Mouse (Mus musculus) cerebellum, adult 8-10 months (tissue): ENCODE results near the gene Rasgrf2.

Experiments used
- DNase-seq: peaks from one replicate; pipeline ENCODE4 v3.0.0; 2022

Gene Rasgrf2

DNA sequence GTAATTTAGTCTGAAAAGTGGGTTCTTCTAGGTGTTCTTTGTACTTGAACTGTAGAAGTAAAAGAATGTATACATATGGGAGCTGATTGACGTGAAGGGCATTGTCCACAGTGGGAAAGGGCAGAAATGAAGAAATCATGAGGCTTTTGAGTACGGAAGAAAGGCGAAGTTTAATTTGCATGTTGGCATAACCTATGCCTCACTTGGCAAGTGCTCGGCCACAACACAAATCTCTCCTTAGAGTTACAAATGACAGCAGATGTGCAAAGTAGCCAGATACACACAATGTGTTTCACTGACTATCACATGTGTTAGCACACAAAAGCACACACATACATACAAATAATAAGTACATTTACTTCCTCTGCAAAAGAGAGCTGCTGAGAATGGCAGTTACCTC lies 251.2 kb downstream of the Rasgrf2 start:
- DNase-seq: no peak

GRCm38 (mm10) chr13:91877996-91878395 lies 253.5 kb downstream of the Rasgrf2 start:
- DNase-seq: no peak

- DNase-seq: no peak
Observed at GRCm38 (mm10) chr13:91877350-91877749, 254.1 kb downstream of the Rasgrf2 start.

DNA sequence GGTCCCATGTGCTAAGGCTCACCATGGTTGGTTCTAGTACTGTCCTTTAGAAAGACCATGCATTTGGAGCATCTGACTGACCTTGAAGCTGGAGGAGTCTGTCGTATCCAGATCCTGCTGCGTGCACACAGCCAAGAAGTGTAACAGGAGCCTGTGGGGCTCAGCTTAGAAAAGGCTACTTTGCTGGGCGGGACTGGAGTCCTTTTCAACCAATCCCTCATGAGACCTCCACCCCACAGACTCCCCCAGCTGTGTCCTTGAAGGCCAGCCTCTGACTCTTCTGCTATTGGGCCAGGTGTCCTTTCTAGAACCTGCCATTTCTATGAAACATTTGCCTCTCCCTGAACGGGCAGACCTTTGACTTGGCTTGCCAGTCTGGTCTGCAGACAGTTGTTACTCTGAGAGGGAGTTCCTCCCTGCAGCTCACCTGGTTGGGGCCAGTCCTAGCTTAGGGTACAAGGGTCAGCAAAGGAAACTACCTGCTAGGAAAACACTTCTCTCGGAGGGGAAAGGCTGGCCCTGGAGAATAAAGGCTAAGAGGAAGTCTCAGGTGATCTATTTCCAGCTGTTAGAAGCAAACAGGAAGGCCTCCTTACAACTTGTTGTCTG lies 254.6 kb downstream of the Rasgrf2 start, which contains the start of gene Ckmt2:
Gene Ckmt2 (minus strand): TSS at position 145 of the 609 bp plus-strand sequence.
- no peak for DNase-seq

GRCm38 (mm10) chr13:91875581-91875980 lies 255.9 kb downstream of the Rasgrf2 start:
- DNase-seq: no peak

GRCm38 (mm10) chr13:91874565-91874964 lies 256.9 kb downstream of the Rasgrf2 start:
- no peak for DNase-seq

DNA sequence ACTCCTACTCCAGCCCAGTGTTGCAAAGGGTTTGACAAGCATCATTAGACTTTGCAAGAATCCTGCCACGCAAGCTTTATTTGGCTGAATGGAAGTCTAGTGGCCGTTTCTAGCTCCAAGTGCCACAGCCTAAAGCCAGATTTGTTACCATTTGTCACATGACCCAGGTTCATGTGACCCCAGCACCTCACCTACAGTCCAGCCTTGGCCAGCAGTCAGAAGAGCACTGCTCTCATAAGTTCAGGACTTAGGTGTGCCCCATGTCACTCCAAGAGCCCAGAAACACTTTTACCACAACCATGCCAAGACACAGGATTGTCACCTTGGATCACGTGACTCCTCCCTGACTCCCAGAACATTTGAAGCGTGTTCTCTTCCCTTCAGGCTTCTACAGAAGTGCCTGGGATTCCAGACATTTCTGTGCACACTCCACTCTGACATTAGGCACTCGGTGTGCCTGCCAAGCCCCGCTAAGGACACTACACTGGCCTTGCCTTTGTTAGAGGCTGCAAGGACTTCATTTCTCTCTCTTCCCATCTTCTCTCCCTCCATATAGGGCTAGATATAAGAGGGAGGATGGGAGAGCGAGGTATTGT lies 257.6 kb downstream of the Rasgrf2 start:
- no peak for DNase-seq

GRCm38 (mm10) chr13:91868577-91868976 lies 262.9 kb downstream of the Rasgrf2 start:
- no peak for DNase-seq

DNA sequence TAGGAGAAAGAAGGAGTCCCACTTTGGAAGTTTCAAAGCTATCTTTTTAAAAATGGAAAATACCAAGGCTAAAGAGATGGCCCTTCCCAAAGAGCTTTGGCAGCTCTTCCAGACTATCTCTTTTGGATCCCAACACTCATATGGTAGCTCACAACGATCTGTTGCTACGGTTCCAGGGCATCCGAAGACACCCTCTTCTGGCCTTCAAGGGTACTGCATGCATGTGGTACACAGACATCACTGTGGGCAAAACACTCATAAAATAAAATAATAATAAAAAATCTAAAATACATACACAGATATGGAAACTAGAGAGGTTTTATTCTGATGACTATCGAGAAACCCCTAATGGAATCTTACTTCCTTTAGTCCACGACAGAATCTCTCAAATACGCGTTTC lies 272.6 kb downstream of the Rasgrf2 start:
- no peak for DNase-seq

DNA sequence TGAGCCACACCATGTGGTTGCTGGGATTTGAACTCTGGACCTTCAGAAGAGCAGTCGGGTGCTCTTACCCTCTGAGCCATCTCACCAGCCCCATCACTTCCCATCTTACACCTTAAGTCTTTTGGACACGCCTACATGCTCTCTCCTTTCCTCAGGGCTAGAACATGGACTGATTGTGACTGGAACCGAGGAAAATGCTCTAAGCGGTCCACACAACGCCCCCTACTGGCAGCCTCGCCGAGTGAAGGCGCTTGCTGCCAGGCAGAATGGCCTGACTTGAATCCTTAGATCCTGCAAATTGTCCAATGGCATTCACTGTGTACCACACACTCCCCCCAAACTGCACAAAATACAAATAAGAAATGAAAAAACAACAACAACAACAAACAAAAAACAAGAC lies 274.0 kb downstream of the Rasgrf2 start:
- DNase-seq: no peak

GRCm38 (mm10) chr13:91854412-91854811 lies 277.0 kb downstream of the Rasgrf2 start:
- DNase-seq: no peak
